Mouse (Mus musculus) layer of hippocampus, adult 2 months (tissue): ENCODE measurements at regions not wholly inside any gene's neighbourhood (a gene's known extent, or its start where the extent isn't known, plus 50 kb on each side); places are given as distances from the start of the nearest gene placed in this dataset.
"Not testable (repeated sequence)": the region's sequence is repeated elsewhere in the genome, so short reads cannot be mapped to it uniquely, and the experiment has no call there.

ENCODE experiments used
- DNase-seq, 2 experiments: peaks; one replicate each; pipeline ENCODE4 v3.0.0; 2022; ENCODE audit warnings: low spot score in 2 of 2
- H3K27ac ChIP-seq: fragments of 200-600 bp; 2 replicates; pipeline ENCODE4 v1.8.1; 2022
- H3K4me3 ChIP-seq: fragments of 200-600 bp; 2 replicates; pipeline ENCODE4 v1.8.1; 2022; ENCODE audit warnings: mild to moderate bottlenecking
- CTCF ChIP-seq: fragments of 200-600 bp; conservative IDR thresholded peaks from 2 replicates; pipeline ENCODE4 v1.8.1; 2022; ENCODE audit warnings: antibody characterized with exemption, mild to moderate bottlenecking, moderate library complexity

DNA sequence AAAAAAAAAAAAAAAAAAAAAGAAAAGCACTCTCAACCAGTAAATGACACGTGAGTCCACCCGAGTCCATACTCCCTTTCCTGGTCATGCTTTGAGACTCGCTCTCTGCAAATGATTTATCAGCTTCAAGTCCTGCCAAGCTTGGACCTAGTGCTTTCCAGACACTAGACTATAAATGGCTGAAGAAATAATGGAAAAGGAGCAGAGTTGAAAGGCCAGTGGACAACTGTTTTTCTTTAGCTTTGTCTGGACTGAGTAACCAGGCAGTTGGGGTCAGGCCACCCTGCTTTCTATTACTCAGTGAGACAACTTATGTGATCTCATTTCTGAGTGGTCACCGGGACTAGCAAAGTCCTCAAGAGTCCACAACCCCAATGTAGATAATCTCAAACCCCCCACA, 112.9 kb downstream of the Kcns3 start:
- Histone ChIP-seq H3K27ac (no peak overlapping the region), H3K4me3 (no peak overlapping the region)
- no peak for DNase-seq
- no peak for TF ChIP-seq CTCF

DNA sequence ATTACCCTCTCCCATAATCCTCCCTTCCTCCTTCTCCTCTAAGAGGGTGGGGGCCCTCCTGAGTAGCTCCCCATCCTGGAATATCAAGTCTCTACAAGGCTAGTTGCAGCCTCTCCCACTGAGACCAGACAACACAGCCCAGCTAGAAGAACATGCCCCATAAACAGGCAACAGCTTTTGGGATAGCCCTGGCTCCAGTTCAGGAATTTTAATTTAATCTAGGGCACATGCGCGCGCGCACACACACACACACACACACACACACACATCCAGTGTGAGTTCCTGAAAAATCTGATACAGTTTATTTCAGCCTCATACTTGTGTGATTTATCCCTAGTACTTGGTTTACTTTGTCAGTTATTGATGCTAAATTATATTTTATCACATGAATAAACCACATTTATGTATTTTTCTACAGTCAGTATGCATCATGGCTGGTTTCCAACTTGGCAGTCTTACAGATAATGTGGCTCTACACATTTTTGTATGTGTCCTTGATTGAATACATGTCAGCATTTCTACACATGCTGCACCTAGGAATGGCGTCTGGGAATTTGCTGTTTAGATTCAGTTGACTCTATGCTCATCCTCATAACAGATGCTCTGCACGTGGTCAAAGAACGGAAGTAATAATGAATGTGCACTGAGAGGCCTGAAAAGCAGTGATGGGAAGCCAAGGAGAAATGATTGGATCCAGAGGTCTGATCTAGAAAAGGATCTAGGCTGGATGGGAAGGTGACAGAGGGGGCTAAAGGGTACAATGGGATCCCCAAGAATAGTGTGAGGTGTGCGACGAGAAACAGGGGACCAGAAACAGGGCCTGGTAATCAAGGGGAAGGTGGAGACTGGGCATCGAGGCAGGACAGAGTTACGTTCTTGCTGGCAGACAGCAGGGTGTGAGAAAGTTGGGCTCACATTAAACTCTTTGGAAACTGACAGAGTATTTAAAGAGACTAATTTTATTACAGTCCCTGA, 130.0 kb downstream of the Kcns3 start:
- DNase-seq = no peak
- no peak overlapping the region for H3K27ac ChIP-seq
- no peak for TF ChIP-seq CTCF
- no peak overlapping the region for H3K4me3 ChIP-seq

DNA sequence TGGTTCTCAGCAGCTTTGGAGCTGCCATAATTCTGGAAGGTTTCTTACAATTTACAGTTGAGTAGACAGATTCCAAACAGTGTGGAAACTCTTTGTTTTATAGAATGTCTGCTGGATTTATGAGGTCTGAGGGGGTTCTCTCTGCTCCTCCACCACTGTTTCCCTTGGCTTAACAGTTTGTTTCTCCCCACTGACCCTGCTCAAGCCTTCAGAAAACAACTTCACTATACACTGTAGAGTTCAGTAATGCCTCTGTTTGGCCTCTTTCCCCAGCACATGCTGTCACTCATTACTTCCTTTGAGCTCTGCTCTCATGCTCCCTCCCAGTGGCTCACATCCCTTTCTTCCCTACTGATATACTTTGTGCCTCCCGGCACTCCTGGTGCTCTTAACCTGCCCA, 139.7 kb downstream of the Kcns3 start:
- H3K27ac ChIP-seq = no peak overlapping the region
- no peak for DNase-seq
- no peak for TF ChIP-seq CTCF

DNA sequence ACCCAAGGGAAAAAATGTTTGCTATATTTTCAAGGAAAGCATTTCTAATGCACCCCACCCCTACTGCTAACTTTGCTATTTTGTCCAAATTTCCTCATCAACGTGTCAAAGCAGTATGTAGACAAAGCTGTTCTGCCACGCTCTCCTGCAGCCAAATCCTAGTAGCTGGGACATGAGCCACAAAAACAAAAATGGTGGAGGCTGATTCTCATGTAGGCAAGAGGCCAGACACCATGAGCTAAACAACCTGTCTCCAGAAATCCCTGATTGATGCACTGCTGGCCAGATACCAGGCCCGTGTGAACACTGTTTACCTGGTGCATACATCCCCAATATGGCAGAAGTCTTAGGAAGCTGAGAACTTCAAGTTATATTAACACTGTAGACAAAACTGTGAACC, 166.6 kb downstream of the Kcns3 start:
- TF ChIP-seq CTCF = no peak
- DNase-seq = no peak
- H3K4me3 ChIP-seq = no peak overlapping the region

More for the DNA sequence above, 139.7 kb downstream of the Kcns3 start:
- no peak overlapping the region for H3K4me3 ChIP-seq

DNA sequence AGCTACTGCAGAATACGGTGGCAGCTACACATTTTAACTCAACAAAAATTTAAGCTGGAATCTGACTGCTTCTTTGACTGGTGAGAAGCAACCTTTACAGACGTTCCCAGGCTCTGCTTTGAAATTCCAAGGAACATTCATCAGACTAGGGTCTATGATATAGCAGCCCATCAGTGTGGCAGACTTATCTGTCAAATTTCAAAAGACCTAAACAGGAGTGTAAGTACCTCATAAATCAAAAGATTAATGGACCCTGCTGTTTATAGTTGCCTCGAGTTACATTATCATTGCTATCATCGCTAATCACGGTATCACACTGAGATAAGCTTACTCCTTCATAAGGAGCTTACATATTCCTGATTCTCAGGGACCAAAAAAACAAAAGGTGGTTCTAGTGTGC, 201.7 kb downstream of the Kcns3 start:
- DNase-seq = no peak
- H3K27ac ChIP-seq = no peak overlapping the region
- H3K4me3 ChIP-seq = no peak overlapping the region
- TF ChIP-seq CTCF = no peak

More for the DNA sequence above, 166.6 kb downstream of the Kcns3 start:
- H3K27ac ChIP-seq = no peak overlapping the region

DNA sequence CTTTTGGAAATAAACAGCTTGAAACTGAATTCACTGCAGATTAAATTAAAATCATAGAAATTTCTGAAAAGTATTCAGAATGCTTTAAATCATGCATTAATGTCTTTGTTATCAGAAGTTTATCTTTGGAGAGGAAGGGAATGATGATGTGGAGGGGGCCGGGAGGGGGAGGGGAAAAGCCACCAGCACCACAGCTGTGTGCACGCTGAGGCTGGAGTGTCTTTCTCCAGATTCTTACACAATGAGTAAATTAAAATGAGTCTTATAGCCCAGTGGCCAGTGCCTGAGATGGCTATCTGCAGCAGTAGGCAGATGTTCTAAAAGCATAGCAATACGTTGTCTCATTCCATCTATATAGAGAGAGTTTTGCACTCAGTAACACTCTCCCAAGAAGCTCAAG, 209.8 kb downstream of the Kcns3 start:
- H3K27ac ChIP-seq = 0 out of 2 replicates have a peak overlapping the region, but pooled peaks have one; percentile 23
- no peak for TF ChIP-seq CTCF
- no peak overlapping the region for H3K4me3 ChIP-seq
- DNase-seq = no peak

DNA sequence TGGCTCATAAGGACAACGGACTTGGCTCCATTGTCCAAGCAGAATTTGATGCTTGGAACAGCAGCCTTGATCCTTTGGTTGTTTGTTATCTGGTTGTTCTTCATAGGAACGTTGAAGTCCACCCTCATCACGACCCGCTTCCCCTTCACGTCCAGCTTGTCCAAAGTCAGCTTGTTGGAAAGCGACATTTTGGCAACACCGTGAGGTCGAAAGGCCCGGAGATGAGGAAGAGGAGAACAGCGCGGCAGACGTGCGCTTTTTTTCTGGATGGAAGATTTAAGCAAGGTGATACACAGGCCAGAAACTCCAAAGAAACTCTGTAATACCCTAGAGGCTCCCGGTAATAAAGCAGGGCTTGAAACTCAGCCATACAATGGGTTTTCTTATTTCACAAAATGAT, 250.8 kb downstream of the Kcns3 start:
- H3K4me3 ChIP-seq, DNase-seq, H3K27ac ChIP-seq: not testable (repeated sequence)

DNA sequence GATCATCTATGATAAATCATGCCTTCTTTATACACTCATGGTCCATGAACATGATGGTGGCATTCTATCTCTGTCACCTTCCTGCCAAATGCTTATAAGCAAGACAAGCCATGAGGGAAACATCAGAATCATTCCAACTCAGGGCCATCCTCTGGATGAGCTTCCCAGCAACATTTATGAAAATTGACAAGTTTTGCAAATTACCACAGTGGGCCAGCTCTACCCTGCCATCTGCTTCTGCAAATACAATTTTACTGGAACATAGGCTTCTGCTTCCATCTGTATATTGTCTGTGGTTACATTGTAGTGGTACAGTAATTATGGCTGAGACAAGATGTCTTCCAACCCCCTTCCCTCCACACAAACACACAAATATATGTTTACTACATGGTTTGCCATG, 272.1 kb downstream of the Kcns3 start:
- TF ChIP-seq CTCF = no peak
- Histone ChIP-seq H3K4me3 (no peak overlapping the region), H3K27ac (no peak overlapping the region)
- DNase-seq = no peak

DNA sequence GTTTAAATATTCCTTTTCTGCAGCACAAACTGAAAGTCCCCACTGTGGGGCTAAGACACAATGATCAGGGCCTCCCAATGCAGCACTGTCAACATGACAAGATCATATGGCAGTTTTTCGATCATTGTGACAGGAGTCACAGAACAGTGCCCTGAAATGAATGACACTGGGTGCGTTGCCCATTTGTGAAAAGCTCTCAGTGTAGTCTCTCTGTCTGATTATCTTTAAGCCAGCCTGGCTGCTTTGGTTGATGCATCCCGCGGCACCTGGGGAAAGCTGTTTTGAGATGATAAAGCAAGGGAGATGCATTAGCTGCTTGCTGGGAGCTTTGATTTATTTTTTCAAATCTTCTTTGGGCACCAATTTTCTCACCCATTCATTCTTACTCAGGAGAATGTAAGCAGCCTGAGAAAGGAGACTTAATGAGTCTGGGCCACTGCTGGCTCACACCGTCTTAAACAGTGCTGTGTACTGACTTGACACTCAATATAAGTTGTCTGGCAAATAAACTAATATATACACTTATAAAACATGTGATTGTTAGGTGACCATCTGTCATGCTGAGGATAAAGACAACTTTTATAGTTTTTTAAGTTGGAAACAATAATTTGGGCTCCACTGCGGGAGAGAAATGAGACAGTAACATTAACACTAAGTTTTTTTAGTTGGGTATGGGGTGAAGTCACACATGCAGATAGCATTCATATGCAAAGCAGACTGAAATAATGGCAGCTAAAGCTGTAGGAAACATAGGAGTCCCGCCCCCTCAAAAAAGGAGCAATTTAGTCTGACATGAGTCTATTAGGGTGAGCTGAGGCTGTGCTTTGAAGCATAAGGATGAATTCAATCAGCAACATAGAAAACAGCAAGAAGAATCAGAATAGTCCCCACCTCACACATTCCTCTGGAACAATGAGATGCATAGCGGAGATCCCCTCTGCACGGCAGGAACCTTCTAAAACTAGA, 276.0 kb downstream of the Kcns3 start:
- Histone ChIP-seq H3K27ac (peak overlapping the region; percentile 14; the same call in 1 of the 2 replicates), H3K4me3 (no peak overlapping the region)
- no peak for DNase-seq
- TF ChIP-seq CTCF = no peak

DNA sequence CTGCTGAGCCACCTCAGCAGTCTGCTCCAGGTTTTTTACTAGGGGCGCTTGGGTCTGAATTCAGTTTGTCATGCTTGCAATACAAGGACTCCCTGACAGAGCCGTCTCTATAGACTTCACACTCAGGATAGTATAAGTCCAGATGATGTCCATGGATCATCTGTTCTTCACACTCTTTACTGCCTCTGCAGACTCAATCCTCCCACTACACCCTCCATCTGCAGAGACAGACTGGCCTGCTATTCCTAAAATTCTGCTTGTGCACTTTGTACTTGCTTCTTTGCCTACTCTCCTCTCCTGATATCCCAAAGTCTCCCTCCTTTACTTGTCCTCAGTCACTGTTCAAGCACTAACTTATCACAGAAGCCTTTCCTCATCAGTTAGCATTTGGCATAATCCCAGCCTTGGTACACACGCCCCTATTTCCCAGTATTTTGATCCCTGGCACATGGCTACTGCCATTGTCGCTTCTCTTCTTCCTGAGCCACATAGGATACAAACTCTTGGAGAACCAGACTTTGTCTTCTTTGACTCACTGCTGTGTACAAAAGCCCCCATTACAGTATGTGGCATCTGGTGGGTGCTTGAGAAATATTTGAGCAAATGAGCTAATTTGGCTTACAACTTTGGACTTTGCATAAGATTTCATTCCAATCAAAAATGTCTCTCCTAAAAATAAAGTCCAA, 277.0 kb downstream of the Kcns3 start:
- no peak for DNase-seq
- H3K4me3 ChIP-seq = no peak overlapping the region
- TF ChIP-seq CTCF = no peak
- peak overlapping the region; percentile 14; the same call in 1 of the 2 replicates for H3K27ac ChIP-seq

DNA sequence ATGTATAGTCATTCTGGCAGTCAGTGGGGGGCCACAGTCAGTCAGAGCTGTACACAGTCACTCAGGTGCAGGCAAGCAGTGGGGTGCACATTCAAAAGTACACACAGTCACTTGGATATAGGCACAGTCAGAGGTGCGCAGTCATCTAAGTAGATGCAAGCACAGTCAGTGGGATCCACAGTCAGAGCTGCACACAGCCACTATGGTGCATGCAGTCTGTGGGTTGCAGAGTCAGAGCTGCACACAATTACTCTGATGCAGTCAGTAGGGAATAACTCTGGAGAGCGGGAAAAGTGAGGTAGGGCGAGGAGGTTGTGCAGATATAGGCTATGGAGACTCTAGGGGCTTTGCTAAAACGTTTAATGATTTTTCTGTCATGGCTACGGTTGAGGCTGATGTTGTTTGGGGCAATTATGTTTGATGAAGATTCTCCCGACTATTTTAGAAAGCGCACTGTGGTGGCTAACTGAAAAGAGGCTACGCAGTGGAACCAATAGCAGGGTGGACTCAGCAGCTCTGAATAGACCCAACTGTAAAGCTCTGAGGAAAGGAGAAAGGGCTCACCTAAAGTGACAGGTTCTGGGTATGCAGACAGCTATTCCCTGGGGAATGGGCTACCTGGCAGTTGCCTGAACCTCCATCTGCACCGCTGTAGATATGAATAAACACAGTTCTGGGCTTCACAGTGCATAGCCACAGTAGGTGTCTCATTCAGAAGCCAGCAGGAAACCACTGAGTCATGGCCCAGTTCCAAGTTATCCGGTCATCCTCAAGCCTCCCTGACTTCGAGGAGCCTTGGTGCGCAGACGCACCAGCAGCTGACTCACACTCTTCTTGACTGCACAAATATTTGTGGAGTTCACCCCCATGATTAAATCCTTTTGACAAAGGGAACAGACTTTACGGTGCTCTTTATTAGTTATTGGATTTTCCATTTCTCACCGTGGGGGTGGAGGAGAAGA, 282.9 kb downstream of the Kcns3 start:
- Histone ChIP-seq H3K4me3 (no peak overlapping the region), H3K27ac (no peak overlapping the region)
- no peak for TF ChIP-seq CTCF
- DNase-seq = no peak
